Mouse (Mus musculus): ENCODE data around the gene Gfi1b.

DNA sequence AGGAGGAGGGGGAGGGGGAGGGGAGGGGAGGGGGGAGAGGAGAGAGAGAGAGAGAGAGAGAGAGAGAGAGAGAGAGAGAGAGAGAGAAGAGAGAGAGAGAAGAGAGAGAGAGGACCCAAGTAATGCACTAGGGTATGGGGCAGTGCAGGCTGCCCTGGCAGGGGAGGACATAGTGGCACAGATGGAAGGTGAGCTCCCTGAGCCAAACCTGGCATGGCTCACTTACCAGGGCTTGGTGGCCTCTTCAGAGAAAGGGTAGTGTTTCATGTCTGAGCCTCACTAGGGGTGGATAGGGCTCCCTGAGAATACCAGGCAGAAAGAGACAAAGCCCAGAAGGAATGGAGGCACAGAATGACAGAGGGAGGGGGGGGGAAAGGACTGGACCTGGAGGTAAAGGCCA is 58.0 kb downstream of the Gfi1b start:
- no peak for TF ChIP-seq CTCF (IDR thresholded peaks at IDR 0.05; ENCODE audit: extremely low read depth, insufficient read depth, insufficient read length, insufficient replicate concordance)
- TF ChIP-seq POLR2A (IDR thresholded peaks at IDR 0.05; ENCODE audit: low read depth, low read length) = no peak

Measured in spleen, adult 2 months (tissue).